Mouse (Mus musculus): Measurements from ENCODE around the gene Eif1ad.

Eif1ad gene

GRCm38 (mm10) chr19:5374748-5375147, 8.2 kb downstream of the Eif1ad start:
- no peak for DNase-seq (ENCODE audit: low read depth, low spot score)

- no peak for DNase-seq (ENCODE audit: low read depth, low spot score)
Observed at GRCm38 (mm10) chr19:5377446-5377845, 10.9 kb downstream of the Eif1ad start.

- no peak for DNase-seq (ENCODE audit: low read depth, low spot score)
Observed at GRCm38 (mm10) chr19:5383326-5383725, 16.8 kb downstream of the Eif1ad start.

GRCm38 (mm10) chr19:5384715-5385114, 18.2 kb downstream of the Eif1ad start:
- no peak for DNase-seq (ENCODE audit: low read depth, low spot score)

- peak; percentile 47 for DNase-seq (ENCODE audit: low read depth, low spot score)
Observed at GRCm38 (mm10) chr19:5388011-5388441, 21.5 kb downstream of the Eif1ad start.

GRCm38 (mm10) chr19:5388588-5389242, 22.2 kb downstream of the Eif1ad start, which contains the start of gene Sart1:
Sart1 (minus strand) TSS chr19:5388703.
- peak; percentile 98 for DNase-seq (ENCODE audit: low read depth, low spot score)

- peak; percentile 61 for DNase-seq (ENCODE audit: low read depth, low spot score)
Observed at GRCm38 (mm10) chr19:5389647-5390046, 23.1 kb downstream of the Eif1ad start.

- DNase-seq (ENCODE audit: low read depth, low spot score): no peak
Observed at GRCm38 (mm10) chr19:5390416-5390815, 23.9 kb downstream of the Eif1ad start.

GRCm38 (mm10) chr19:5392892-5393291, 26.4 kb downstream of the Eif1ad start:
- no peak for DNase-seq (ENCODE audit: low read depth, low spot score)

GRCm38 (mm10) chr19:5394168-5394567, 27.6 kb downstream of the Eif1ad start:
- DNase-seq (ENCODE audit: low read depth, low spot score): no peak

GRCm38 (mm10) chr19:5395371-5395770, 28.8 kb downstream of the Eif1ad start:
- no peak for DNase-seq (ENCODE audit: low read depth, low spot score)

- DNase-seq (ENCODE audit: low read depth, low spot score): peak; percentile 36
Observed at GRCm38 (mm10) chr19:5401073-5401472, 34.5 kb downstream of the Eif1ad start.

- DNase-seq (ENCODE audit: low read depth, low spot score): peak; percentile 29
Observed at GRCm38 (mm10) chr19:5402293-5402692, 35.8 kb downstream of the Eif1ad start, which contains the start of gene Tsga10ip. Tsga10ip (minus strand) TSS chr19:5402526.

- no peak for DNase-seq (ENCODE audit: low read depth, low spot score)
Observed at GRCm38 (mm10) chr19:5405924-5406323, 39.4 kb downstream of the Eif1ad start.

- DNase-seq (ENCODE audit: low read depth, low spot score): peak; percentile 56
Observed at GRCm38 (mm10) chr19:5406531-5407126, 40.1 kb downstream of the Eif1ad start.

GRCm38 (mm10) chr19:5407133-5407532, 40.6 kb downstream of the Eif1ad start:
- DNase-seq (ENCODE audit: low read depth, low spot score): peak; percentile 68

GRCm38 (mm10) chr19:5408057-5409001, 41.8 kb downstream of the Eif1ad start:
- DNase-seq (ENCODE audit: low read depth, low spot score): no peak

GRCm38 (mm10) chr19:5409068-5409467, 42.5 kb downstream of the Eif1ad start:
- no peak for DNase-seq (ENCODE audit: low read depth, low spot score)

GRCm38 (mm10) chr19:5410641-5411040, 44.1 kb downstream of the Eif1ad start:
- DNase-seq (ENCODE audit: low read depth, low spot score): no peak

- DNase-seq (ENCODE audit: low read depth, low spot score): no peak
Observed at GRCm38 (mm10) chr19:5411961-5412360, 45.4 kb downstream of the Eif1ad start.

- no peak for DNase-seq (ENCODE audit: low read depth, low spot score)
Observed at GRCm38 (mm10) chr19:5413840-5414239, 47.3 kb downstream of the Eif1ad start.

- no peak for DNase-seq (ENCODE audit: low read depth, low spot score)
Observed at GRCm38 (mm10) chr19:5414534-5414957, 48.0 kb downstream of the Eif1ad start.

All from ZHBTc4 (cell line).